Mouse (Mus musculus): ENCODE data around the gene Stx17. TPM values are rescaled to one million over a fixed set of nuclear protein-coding genes. Genes with fewer than 3 reads are reported as not detected.
A peak's percentile ranks its signal among the peaks of the same experiment; 100 is the strongest.

Stx17 gene
- polyA plus RNA-seq, 1 experiment from 2014 or later = 18.3 TPM

DNA sequence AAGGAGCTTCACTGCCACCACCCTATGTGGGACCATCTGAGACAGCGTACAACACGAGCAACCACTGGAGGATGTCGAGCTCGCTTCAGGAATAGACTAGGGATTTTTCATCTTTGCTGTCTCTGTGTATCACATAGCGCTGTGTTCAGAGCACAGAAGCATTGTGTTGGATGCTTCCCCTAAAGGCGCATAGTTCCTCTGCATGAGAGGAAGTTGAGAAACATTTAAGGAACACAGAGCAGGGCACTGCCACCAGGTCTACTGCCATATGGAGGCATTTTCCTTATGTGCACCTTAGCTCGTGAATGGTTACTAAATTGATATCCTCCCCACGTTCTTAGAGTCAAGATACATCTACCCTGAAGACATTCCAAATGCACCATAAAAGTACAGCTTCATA, 24.5 kb upstream of the Stx17 start:
- DNase-seq (ENCODE audit: low spot score) = no peak
- no peak overlapping the region for H3K4me3 ChIP-seq (ENCODE audit: low read depth, low read length)
- H3K4me2 ChIP-seq (ENCODE audit: low read length) = no peak overlapping the region
- H3K36me3 ChIP-seq (ENCODE audit: control insufficient read depth, insufficient read depth, low read length) = no peaks in the 10 kb centered on the region
- no peak overlapping the region for H3K27ac ChIP-seq (ENCODE audit: low read depth, low read length)
- no peaks in the 10 kb centered on the region for H3K9me3 ChIP-seq (replicated peaks; ENCODE audit: control insufficient read depth, low read length)
- no peak overlapping the region for H3K9ac ChIP-seq (ENCODE audit: low read length)
- H3K27me3 ChIP-seq (replicated peaks; ENCODE audit: control insufficient read depth, insufficient read depth, low read length) = no peaks in the 10 kb centered on the region
- no peaks in the 10 kb centered on the region for H3K4me1 ChIP-seq (ENCODE audit: control insufficient read depth, insufficient read depth, low read length)
- no peak for ATAC-seq
- WGBS = 89% methylated on average over 8 of the region's 8 CpGs

GRCm38 (mm10) chr4:48101981-48102380, 22.7 kb upstream of the Stx17 start:
- Histone ChIP-seq H3K9ac (ENCODE audit: low read length) (no peak overlapping the region), H3K4me2 (ENCODE audit: low read length) (no peak overlapping the region), H3K9me3 (replicated peaks; ENCODE audit: control insufficient read depth, low read length) (no peaks in the 10 kb centered on the region), H3K36me3 (ENCODE audit: control insufficient read depth, insufficient read depth, low read length) (no peaks in the 10 kb centered on the region), H3K4me1 (ENCODE audit: control insufficient read depth, insufficient read depth, low read length) (no peaks in the 10 kb centered on the region), H3K4me3 (ENCODE audit: low read depth, low read length) (no peak overlapping the region), H3K27ac (ENCODE audit: low read depth, low read length) (no peak overlapping the region), H3K27me3 (replicated peaks; ENCODE audit: control insufficient read depth, insufficient read depth, low read length) (no peaks in the 10 kb centered on the region)
- no peak for DNase-seq (ENCODE audit: low spot score)
- ATAC-seq = no peak
- WGBS = 87% methylated on average over 2 of the region's 2 CpGs

GRCm38 (mm10) chr4:48105387-48105786, 19.3 kb upstream of the Stx17 start:
- 70% methylated on average over 5 of the region's 5 CpGs for WGBS
- no peak overlapping the region for H3K4me2 ChIP-seq (ENCODE audit: low read length)
- no peaks in the 10 kb centered on the region for H3K9me3 ChIP-seq (replicated peaks; ENCODE audit: control insufficient read depth, low read length)
- no peak overlapping the region for H3K27ac ChIP-seq (ENCODE audit: low read depth, low read length)
- DNase-seq (ENCODE audit: low spot score) = peak; percentile 11
- ATAC-seq = no peak
- no peaks in the 10 kb centered on the region for H3K27me3 ChIP-seq (replicated peaks; ENCODE audit: control insufficient read depth, insufficient read depth, low read length)
- no peak overlapping the region for H3K4me3 ChIP-seq (ENCODE audit: low read depth, low read length)
- no peaks in the 10 kb centered on the region for H3K36me3 ChIP-seq (ENCODE audit: control insufficient read depth, insufficient read depth, low read length)
- no peak overlapping the region for H3K9ac ChIP-seq (ENCODE audit: low read length)
- H3K4me1 ChIP-seq (ENCODE audit: control insufficient read depth, insufficient read depth, low read length) = no peaks in the 10 kb centered on the region

GRCm38 (mm10) chr4:48107086-48107485, 17.6 kb upstream of the Stx17 start:
- Histone ChIP-seq H3K27me3 (replicated peaks; ENCODE audit: control insufficient read depth, insufficient read depth, low read length) (no peaks in the 10 kb centered on the region), H3K27ac (ENCODE audit: low read depth, low read length) (no peak overlapping the region), H3K36me3 (ENCODE audit: control insufficient read depth, insufficient read depth, low read length) (no peaks in the 10 kb centered on the region), H3K4me2 (ENCODE audit: low read length) (no peak overlapping the region), H3K4me1 (ENCODE audit: control insufficient read depth, insufficient read depth, low read length) (no peaks in the 10 kb centered on the region), H3K9ac (ENCODE audit: low read length) (no peak overlapping the region), H3K4me3 (ENCODE audit: low read depth, low read length) (no peak overlapping the region), H3K9me3 (replicated peaks; ENCODE audit: control insufficient read depth, low read length) (no peaks in the 10 kb centered on the region)
- 87% methylated on average over 6 of the region's 6 CpGs for WGBS
- ATAC-seq (no peak), DNase-seq (ENCODE audit: low spot score) (no peak)

DNA sequence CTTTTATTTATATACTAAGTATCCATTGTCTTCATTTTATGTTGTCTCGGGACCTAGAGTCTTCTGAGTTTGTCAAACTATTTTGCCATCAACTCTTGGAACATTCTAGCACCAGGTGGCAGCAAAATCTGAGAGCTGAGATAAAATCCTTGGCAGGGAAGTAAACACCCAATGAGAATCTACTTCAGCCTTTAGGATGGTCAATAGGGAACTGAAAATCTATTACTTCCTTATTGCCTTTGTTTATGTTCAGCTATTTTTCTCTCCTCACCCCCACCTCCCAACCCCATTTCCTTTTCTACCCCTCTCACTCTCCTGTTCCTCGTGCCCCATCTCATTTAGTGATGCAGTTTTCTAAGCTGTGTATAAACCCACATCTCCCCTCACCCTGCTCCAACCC, 16.1 kb upstream of the Stx17 start:
- H3K36me3 ChIP-seq (ENCODE audit: control insufficient read depth, insufficient read depth, low read length) = no peaks in the 10 kb centered on the region
- H3K4me3 ChIP-seq (ENCODE audit: low read depth, low read length) = no peak overlapping the region
- H3K27me3 ChIP-seq (replicated peaks; ENCODE audit: control insufficient read depth, insufficient read depth, low read length) = no peaks in the 10 kb centered on the region
- H3K9ac ChIP-seq (ENCODE audit: low read length) = no peak overlapping the region
- no peaks in the 10 kb centered on the region for H3K9me3 ChIP-seq (replicated peaks; ENCODE audit: control insufficient read depth, low read length)
- no peak overlapping the region for H3K4me2 ChIP-seq (ENCODE audit: low read length)
- H3K27ac ChIP-seq (ENCODE audit: low read depth, low read length) = no peak overlapping the region
- H3K4me1 ChIP-seq (ENCODE audit: control insufficient read depth, insufficient read depth, low read length) = no peaks in the 10 kb centered on the region
- DNase-seq (ENCODE audit: low spot score) = no peak
- 85% methylated on average over 2 of the region's 2 CpGs for WGBS
- no peak for ATAC-seq

DNA sequence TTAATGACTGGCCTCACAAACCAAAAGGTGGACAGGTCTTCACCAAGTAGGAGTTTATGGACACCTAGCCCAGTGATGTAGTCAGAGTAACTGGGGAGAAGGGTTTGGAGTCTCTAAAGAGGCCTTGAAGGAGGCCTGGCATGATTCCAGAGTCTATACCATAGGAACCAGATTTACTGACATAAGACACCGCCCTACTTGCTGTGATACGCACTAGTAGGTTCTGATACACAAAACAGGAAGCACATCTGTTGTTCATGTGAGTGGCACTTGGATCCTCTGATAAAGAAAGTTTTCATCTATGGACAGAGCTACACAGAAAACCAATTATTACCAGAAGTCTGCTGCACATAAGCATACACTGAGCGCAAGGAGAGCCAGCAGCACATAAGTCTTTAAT, 14.4 kb upstream of the Stx17 start:
- Histone ChIP-seq H3K4me2 (ENCODE audit: low read length) (no peak overlapping the region), H3K4me3 (ENCODE audit: low read depth, low read length) (no peak overlapping the region), H3K27ac (ENCODE audit: low read depth, low read length) (no peak overlapping the region), H3K36me3 (ENCODE audit: control insufficient read depth, insufficient read depth, low read length) (no peaks in the 10 kb centered on the region), H3K4me1 (ENCODE audit: control insufficient read depth, insufficient read depth, low read length) (no peaks in the 10 kb centered on the region), H3K27me3 (replicated peaks; ENCODE audit: control insufficient read depth, insufficient read depth, low read length) (no peaks in the 10 kb centered on the region), H3K9ac (ENCODE audit: low read length) (no peak overlapping the region), H3K9me3 (replicated peaks; ENCODE audit: control insufficient read depth, low read length) (no peaks in the 10 kb centered on the region)
- 76% methylated on average over 3 of the region's 3 CpGs for WGBS
- DNase-seq (ENCODE audit: low spot score) = no peak
- no peak for ATAC-seq

GRCm38 (mm10) chr4:48116191-48116590, 8.5 kb upstream of the Stx17 start:
- H3K4me2 ChIP-seq (ENCODE audit: low read length) = no peak overlapping the region
- H3K9me3 ChIP-seq (replicated peaks; ENCODE audit: control insufficient read depth, low read length) = no peaks in the 10 kb centered on the region
- H3K4me1 ChIP-seq (ENCODE audit: control insufficient read depth, insufficient read depth, low read length) = no peaks in the 10 kb centered on the region
- no peak overlapping the region for H3K9ac ChIP-seq (ENCODE audit: low read length)
- H3K27me3 ChIP-seq (replicated peaks; ENCODE audit: control insufficient read depth, insufficient read depth, low read length) = no peaks in the 10 kb centered on the region
- no peak overlapping the region for H3K27ac ChIP-seq (ENCODE audit: low read depth, low read length)
- no peak for DNase-seq (ENCODE audit: low spot score)
- no peak overlapping the region for H3K4me3 ChIP-seq (ENCODE audit: low read depth, low read length)
- H3K36me3 ChIP-seq (ENCODE audit: control insufficient read depth, insufficient read depth, low read length) = no peaks in the 10 kb centered on the region
- ATAC-seq = no peak
- WGBS = 64% methylated on average over 4 of the region's 4 CpGs

GRCm38 (mm10) chr4:48124416-48124772, 321 bp upstream of the Stx17 start:
- Histone ChIP-seq H3K27me3 (replicated peaks; ENCODE audit: control insufficient read depth, insufficient read depth, low read length) (no peaks in the 10 kb centered on the region), H3K27ac (ENCODE audit: low read depth, low read length) (no peak overlapping the region), H3K9ac (ENCODE audit: low read length) (no peak overlapping the region; the same call in 1 of the 2 replicates), H3K4me1 (ENCODE audit: control insufficient read depth, insufficient read depth, low read length) (no peaks in the 10 kb centered on the region), H3K4me2 (ENCODE audit: low read length) (peak overlapping the region; percentile 69), H3K36me3 (ENCODE audit: control insufficient read depth, insufficient read depth, low read length) (no peaks in the 10 kb centered on the region), H3K4me3 (ENCODE audit: low read depth, low read length) (peak overlapping the region; percentile 69), H3K9me3 (replicated peaks; ENCODE audit: control insufficient read depth, low read length) (no peaks in the 10 kb centered on the region)
- DNase-seq (ENCODE audit: low spot score) (no peak), ATAC-seq (peak; percentile 84)
- 2% methylated on average over 9 of the region's 9 CpGs for WGBS

- Histone ChIP-seq H3K4me3 (ENCODE audit: low read depth, low read length) (no peak overlapping the region), H3K36me3 (ENCODE audit: control insufficient read depth, insufficient read depth, low read length) (peaks cover 3% of the 10 kb centered on the region; the same call in 1 of the 2 replicates), H3K27me3 (replicated peaks; ENCODE audit: control insufficient read depth, insufficient read depth, low read length) (no peaks in the 10 kb centered on the region), H3K9ac (ENCODE audit: low read length) (no peak overlapping the region), H3K27ac (ENCODE audit: low read depth, low read length) (no peak overlapping the region), H3K4me2 (ENCODE audit: low read length) (no peak overlapping the region), H3K4me1 (ENCODE audit: control insufficient read depth, insufficient read depth, low read length) (no peaks in the 10 kb centered on the region), H3K9me3 (replicated peaks; ENCODE audit: control insufficient read depth, low read length) (no peaks in the 10 kb centered on the region)
- WGBS = 87% methylated on average over 6 of the region's 6 CpGs
- DNase-seq (ENCODE audit: low spot score) (no peak), ATAC-seq (no peak)
Measured at GRCm38 (mm10) chr4:48130314-48130713, 5.6 kb downstream of the Stx17 start.
